Mouse (Mus musculus): ENCODE measurements around the gene Hoxc5.

GRCm38 (mm10) chr15:103014166-103015008 lies 47.1 kb downstream of the Hoxc5 start:
- no peak for TF ChIP-seq POLR2A (IDR thresholded peaks at IDR 0.05; ENCODE audit: control insufficient read depth, extremely low read depth, insufficient read depth, low read length, poor library complexity)
- TF ChIP-seq CTCF (IDR thresholded peaks at IDR 0.05; ENCODE audit: borderline replicate concordance, control insufficient read depth, extremely low read depth, insufficient read depth, low read length, poor library complexity), result no peak
